Mouse (Mus musculus) liver, embryonic 14.5 days (tissue): ENCODE data around the gene Lbhd1. TPM values are rescaled to one million over a fixed set of nuclear protein-coding genes. Genes with fewer than 3 reads are reported as not detected.

Source experiments
- ATAC-seq: fragments of 200-750 bp; cut with Nextera tagmentation; 2 replicates; pipeline ENCODE4 v1.8.0; 2017; ENCODE audit warnings: moderate number of reproducible peaks, mild to moderate bottlenecking, moderate library complexity; ENCODE audit not compliant: insufficient read depth
- DNase-seq, 3 experiments: peaks; one replicate each; pipeline ENCODE4 v3.0.0-alpha.2; 2012 to 2013; ENCODE audit warnings: low read depth in 3 of 3, low spot score in 3 of 3
- H3K27ac ChIP-seq: fragments of 300-500 bp; sonication (generic); 2 replicates; pipeline ENCODE4 v1.5.1; 2014; ENCODE audit warnings: moderate library complexity, mild to moderate bottlenecking, control low read depth, inconsistent platforms
- H3K27me3 ChIP-seq: fragments of 300-500 bp; sonication (generic); 2 replicates; pipeline ENCODE4 v1.6.1; 2014; ENCODE audit warnings: mild to moderate bottlenecking, low read length, moderate library complexity; ENCODE audit not compliant: control insufficient read depth, insufficient read depth
- H3K36me3 ChIP-seq: fragments of 300-500 bp; sonication (generic); replicated peaks from 2 replicates; pipeline ENCODE4 v1.6.1; 2014; ENCODE audit warnings: low read depth; ENCODE audit not compliant: control insufficient read depth, insufficient read depth
- H3K4me1 ChIP-seq, 2 experiments: fragments of 200-500 bp in 1 of 2; fragments of 300-500 bp in 1 of 2; sonication (generic) in 1 of 2; replicated peaks; 2 replicates each; pipeline ENCODE4 v1.6.1; 2012 to 2014; ENCODE audit warnings: antibody characterized with exemption in 1 of 2, inconsistent platforms in 1 of 2, low read length in 1 of 2; ENCODE audit not compliant: control insufficient read depth in 2 of 2, insufficient read depth in 2 of 2
- H3K4me2 ChIP-seq: fragments of 300-500 bp; sonication (generic); 2 replicates; pipeline ENCODE4 v1.6.1; 2014; ENCODE audit warnings: low read depth, mild to moderate bottlenecking, control low read depth, moderate library complexity
- H3K4me3 ChIP-seq, 2 experiments: fragments of 200-500 bp in 1 of 2; fragments of 300-500 bp in 1 of 2; sonication (generic) in 1 of 2; 2 replicates each; pipeline ENCODE4 v1.5.1; 2012 to 2014; ENCODE audit warnings: low read depth in 2 of 2, low read length in 2 of 2, mild to moderate bottlenecking in 2 of 2, control low read depth in 1 of 2, inconsistent platforms in 1 of 2, moderate library complexity in 1 of 2; ENCODE audit not compliant: insufficient read depth in 1 of 2
- H3K9ac ChIP-seq: fragments of 300-500 bp; sonication (generic); replicated peaks from 2 replicates; pipeline ENCODE4 v1.6.1; 2014; ENCODE audit warnings: mild to moderate bottlenecking, control low read depth, moderate library complexity
- H3K9me3 ChIP-seq: fragments of 300-500 bp; sonication (generic); 2 replicates; pipeline ENCODE4 v1.6.1; 2016; ENCODE audit warnings: low read length, mixed read lengths; ENCODE audit not compliant: control insufficient read depth
- CTCF ChIP-seq: IDR thresholded peaks from 2 replicates; pipeline ENCODE4 v1.5.1; 2016; ENCODE audit warnings: antibody characterized with exemption, low read depth, control low read depth
- EP300 ChIP-seq: IDR thresholded peaks from 2 replicates; pipeline ENCODE4 v1.6.1; 2016; ENCODE audit warnings: antibody characterized with exemption, low read depth
- WGBS: fragments of 180-500 bp; shearing (Covaris S2); extraction: QIAGEN DNeasy Blood & Tissue Kit; methylation state at CpG from one replicate; pipeline ENCODE4 v1.1.7; 2014; ENCODE audit not compliant: insufficient replicate concordance; 5-methylcytosine and 5-hydroxymethylcytosine counted together
- microRNA-seq: library from miRNA; unstranded; fragments of <30 nt; microRNA quantifications from one replicate; pipeline ENCODE4, GENCODE M21; 2016
- polyA plus RNA-seq, 2 experiments: library from polyadenylated mRNA; depleted of rRNA in 1 of 2; stranded (reverse) in 1 of 2; unstranded in 1 of 2; fragments of >200 nt; fragmentation: Nextera tagmentation in 1 of 2; extraction: Ambion mirVana in 1 of 2; gene quantifications; 2 replicates each; pipeline versions ENCODE4 v1.2.1 to v1.2.3; 2012 to 2014

The Lbhd1 gene
- polyA plus RNA-seq, 2 experiments = 3.7 to 43.7 TPM

- Histone ChIP-seq H3K27me3 (no peaks in the 10 kb centered on the region), H3K4me1 (peaks cover 22 to 25% of the 10 kb centered on the region in 2 experiments), H3K4me2 (peak overlapping the region; percentile 78), H3K36me3 (peaks cover 22% of the 10 kb centered on the region), H3K9ac (peak overlapping the region; percentile 88), H3K9me3 (no peaks in the 10 kb centered on the region), H3K27ac (peak overlapping the region; percentile 93), H3K4me3 (peak overlapping the region; percentile 19 to 88; a peak in 3 of 4 replicates)
- TF ChIP-seq EP300 (no peak), CTCF (no peak)
- DNase-seq (no peak), ATAC-seq (peak; percentile 1; the same call in 1 of the 2 replicates)
- 44% methylated on average over 10 of the region's 10 CpGs for whole genome bisulfite sequencing
Observed at GRCm38 (mm10) chr19:8941136-8941514, 57.6 kb downstream of the Lbhd1 start.

- TF ChIP-seq EP300 (no peak), CTCF (peak; percentile 4; the same call in 1 of the 2 replicates)
- Histone ChIP-seq H3K4me1 (peaks cover 27 to 30% of the 10 kb centered on the region in 2 experiments), H3K27me3 (no peaks in the 10 kb centered on the region), H3K36me3 (peaks cover 27% of the 10 kb centered on the region), H3K4me3 (peak within 1 kb of the TSS; percentile 72 to 88), H3K27ac (peak within 1 kb of the TSS; percentile 93), H3K9me3 (no peaks in the 10 kb centered on the region), H3K9ac (peak within 1 kb of the TSS; percentile 88), H3K4me2 (peak within 1 kb of the TSS; percentile 78)
- peak; percentile 90 to 94 (median 91) for DNase-seq
- peak; percentile 90 for ATAC-seq
- under 1% methylated on average over 64 of the region's 64 CpGs for WGBS
Observed at GRCm38 (mm10) chr19:8941515-8942217, 58.1 kb downstream of the Lbhd1 start, which contains the start of gene Mta2. Gene Mta2 (plus strand): TSS chr19:8941875.

Small RNA genes lying within 50 kb of the gene (microRNA-seq; reads per million reads assigned to microRNA genes)
- not detected for gene Mir5136

Other genes starting within 250 kb of the Lbhd1 start
Only the 30 nearest of the 32 such genes appear.
- gene Slc3a2, start 160.4 kb upstream of the Lbhd1 start, polyA plus RNA-seq (2012; rRNA removed) = 78.4 and 82.2 TPM in 2 replicates
- 88.5 and 89.1 TPM in 2 replicates for gene Slc3a2, start 160.4 kb upstream of the Lbhd1 start, polyA plus RNA-seq (2014; fragmentation: Nextera tagmentation; extraction: Ambion mirVana)
- 27.7 and 34.1 TPM in 2 replicates for gene Wdr74, start 147.9 kb upstream of the Lbhd1 start, polyA plus RNA-seq (2012; rRNA removed)
- 51.6 and 57.6 TPM in 2 replicates for gene Wdr74, start 147.9 kb upstream of the Lbhd1 start, polyA plus RNA-seq (2014; fragmentation: Nextera tagmentation; extraction: Ambion mirVana)
- 0.65 and 0.78 TPM in 2 replicates for gene 1700092M07Rik, start 143.0 kb upstream of the Lbhd1 start, polyA plus RNA-seq (2012; rRNA removed)
- 0.34 and 0.63 TPM in 2 replicates for gene 1700092M07Rik, start 143.0 kb upstream of the Lbhd1 start, polyA plus RNA-seq (2014; fragmentation: Nextera tagmentation; extraction: Ambion mirVana)
- 29.9 and 32.0 TPM in 2 replicates for gene Stx5a, start 142.3 kb upstream of the Lbhd1 start, polyA plus RNA-seq (2012; rRNA removed)
- 36.7 and 36.9 TPM in 2 replicates for gene Stx5a, start 142.3 kb upstream of the Lbhd1 start, polyA plus RNA-seq (2014; fragmentation: Nextera tagmentation; extraction: Ambion mirVana)
- gene Nxf1, start 126.7 kb upstream of the Lbhd1 start, polyA plus RNA-seq (2012; rRNA removed) = 66.2 and 90.9 TPM in 2 replicates
- gene Nxf1, start 126.7 kb upstream of the Lbhd1 start, polyA plus RNA-seq (2014; fragmentation: Nextera tagmentation; extraction: Ambion mirVana) = 77.4 and 84.9 TPM in 2 replicates
- gene Tmem223, start 112.7 kb upstream of the Lbhd1 start, polyA plus RNA-seq (2012; rRNA removed) = 38.9 and 53.7 TPM in 2 replicates
- gene Tmem223, start 112.7 kb upstream of the Lbhd1 start, polyA plus RNA-seq (2014; fragmentation: Nextera tagmentation; extraction: Ambion mirVana) = 61.8 and 69.6 TPM in 2 replicates
- gene Tmem179b, start 109.3 kb upstream of the Lbhd1 start, polyA plus RNA-seq (2012; rRNA removed) = 63.0 and 70.8 TPM in 2 replicates
- 108 and 117 TPM in 2 replicates for gene Tmem179b, start 109.3 kb upstream of the Lbhd1 start, polyA plus RNA-seq (2014; fragmentation: Nextera tagmentation; extraction: Ambion mirVana)
- 8.3 and 10.0 TPM in 2 replicates for gene Taf6l, start 97.3 kb upstream of the Lbhd1 start, polyA plus RNA-seq (2012; rRNA removed)
- 7.9 and 8.1 TPM in 2 replicates for gene Taf6l, start 97.3 kb upstream of the Lbhd1 start, polyA plus RNA-seq (2014; fragmentation: Nextera tagmentation; extraction: Ambion mirVana)
- 46.6 and 55.1 TPM in 2 replicates for gene Polr2g, start 85.2 kb upstream of the Lbhd1 start, polyA plus RNA-seq (2012; rRNA removed)
- 72.8 and 79.7 TPM in 2 replicates for gene Polr2g, start 85.2 kb upstream of the Lbhd1 start, polyA plus RNA-seq (2014; fragmentation: Nextera tagmentation; extraction: Ambion mirVana)
- 0.90 and 0.98 TPM in 2 replicates for gene Zbtb3, start 81.2 kb upstream of the Lbhd1 start, polyA plus RNA-seq (2012; rRNA removed)
- 1.2 and 1.5 TPM in 2 replicates for gene Zbtb3, start 81.2 kb upstream of the Lbhd1 start, polyA plus RNA-seq (2014; fragmentation: Nextera tagmentation; extraction: Ambion mirVana)
- 11.4 and 16.9 TPM in 2 replicates for gene Ttc9c, start 64.4 kb upstream of the Lbhd1 start, polyA plus RNA-seq (2012; rRNA removed)
- 17.1 and 18.0 TPM in 2 replicates for gene Ttc9c, start 64.4 kb upstream of the Lbhd1 start, polyA plus RNA-seq (2014; fragmentation: Nextera tagmentation; extraction: Ambion mirVana)
- gene Hnrnpul2, start 63.7 kb upstream of the Lbhd1 start, polyA plus RNA-seq (2012; rRNA removed) = 20.5 and 39.5 TPM in 2 replicates
- gene Hnrnpul2, start 63.7 kb upstream of the Lbhd1 start, polyA plus RNA-seq (2014; fragmentation: Nextera tagmentation; extraction: Ambion mirVana) = 2.8 TPM in 2 replicates
- 1.3 TPM in 1 of 2 replicates, not detected in the other for gene AC129217.1, start 54.0 kb upstream of the Lbhd1 start, polyA plus RNA-seq (2012; rRNA removed)
- not detected in 2 replicates for gene AC129217.1, start 54.0 kb upstream of the Lbhd1 start, polyA plus RNA-seq (2014; fragmentation: Nextera tagmentation; extraction: Ambion mirVana)
- 19.7 and 26.5 TPM in 2 replicates for gene Bscl2, start 46.3 kb upstream of the Lbhd1 start, polyA plus RNA-seq (2012; rRNA removed)
- gene Bscl2, start 46.3 kb upstream of the Lbhd1 start, polyA plus RNA-seq (2014; fragmentation: Nextera tagmentation; extraction: Ambion mirVana) = 23.6 and 25.2 TPM in 2 replicates
- gene Gng3, start 44.5 kb upstream of the Lbhd1 start, polyA plus RNA-seq (2012; rRNA removed) = 0.04 and 0.22 TPM in 2 replicates
- gene Gng3, start 44.5 kb upstream of the Lbhd1 start, polyA plus RNA-seq (2014; fragmentation: Nextera tagmentation; extraction: Ambion mirVana) = 0.14 TPM in 2 replicates
- 0.10 and 0.12 TPM in 2 replicates for gene Lrrn4cl, start 33.0 kb upstream of the Lbhd1 start, polyA plus RNA-seq (2012; rRNA removed)
- not detected in 2 replicates for gene Lrrn4cl, start 33.0 kb upstream of the Lbhd1 start, polyA plus RNA-seq (2014; fragmentation: Nextera tagmentation; extraction: Ambion mirVana)
- 32.0 and 61.2 TPM in 2 replicates for gene Ubxn1, start 12.2 kb upstream of the Lbhd1 start, polyA plus RNA-seq (2012; rRNA removed)
- gene Ubxn1, start 12.2 kb upstream of the Lbhd1 start, polyA plus RNA-seq (2014; fragmentation: Nextera tagmentation; extraction: Ambion mirVana) = 87.3 and 92.4 TPM in 2 replicates
- gene Uqcc3, start 2.8 kb upstream of the Lbhd1 start, polyA plus RNA-seq (2012; rRNA removed) = 18.5 and 22.2 TPM in 2 replicates
- 28.3 and 35.3 TPM in 2 replicates for gene Uqcc3, start 2.8 kb upstream of the Lbhd1 start, polyA plus RNA-seq (2014; fragmentation: Nextera tagmentation; extraction: Ambion mirVana)
- gene Gm49403, start 198 bp downstream of the Lbhd1 start, polyA plus RNA-seq (2012; rRNA removed) = not detected in 2 replicates
- not detected in 2 replicates for gene Gm49403, start 198 bp downstream of the Lbhd1 start, polyA plus RNA-seq (2014; fragmentation: Nextera tagmentation; extraction: Ambion mirVana)
- 36.7 and 52.7 TPM in 2 replicates for gene 1810009A15Rik, start 5.1 kb downstream of the Lbhd1 start, polyA plus RNA-seq (2012; rRNA removed)
- gene 1810009A15Rik, start 5.1 kb downstream of the Lbhd1 start, polyA plus RNA-seq (2014; fragmentation: Nextera tagmentation; extraction: Ambion mirVana) = 65.0 and 70.8 TPM in 2 replicates
- gene Gm49416, start 5.2 kb downstream of the Lbhd1 start, polyA plus RNA-seq (2012; rRNA removed) = 0.13 TPM in 1 of 2 replicates, not detected in the other
- gene Gm49416, start 5.2 kb downstream of the Lbhd1 start, polyA plus RNA-seq (2014; fragmentation: Nextera tagmentation; extraction: Ambion mirVana) = not detected in 2 replicates
- gene Ints5, start 9.3 kb downstream of the Lbhd1 start, polyA plus RNA-seq (2012; rRNA removed) = 12.2 and 14.4 TPM in 2 replicates
- 14.7 and 16.3 TPM in 2 replicates for gene Ints5, start 9.3 kb downstream of the Lbhd1 start, polyA plus RNA-seq (2014; fragmentation: Nextera tagmentation; extraction: Ambion mirVana)
- 48.7 and 52.2 TPM in 2 replicates for gene Ganab, start 14.3 kb downstream of the Lbhd1 start, polyA plus RNA-seq (2012; rRNA removed)
- 33.7 and 37.0 TPM in 2 replicates for gene Ganab, start 14.3 kb downstream of the Lbhd1 start, polyA plus RNA-seq (2014; fragmentation: Nextera tagmentation; extraction: Ambion mirVana)
- 23.1 and 26.6 TPM in 2 replicates for gene B3gat3, start 36.6 kb downstream of the Lbhd1 start, polyA plus RNA-seq (2012; rRNA removed)
- 15.4 and 15.8 TPM in 2 replicates for gene B3gat3, start 36.6 kb downstream of the Lbhd1 start, polyA plus RNA-seq (2014; fragmentation: Nextera tagmentation; extraction: Ambion mirVana)
- 2.6 and 2.8 TPM in 2 replicates for gene Rom1, start 45.6 kb downstream of the Lbhd1 start, polyA plus RNA-seq (2012; rRNA removed)
- 1.4 and 1.8 TPM in 2 replicates for gene Rom1, start 45.6 kb downstream of the Lbhd1 start, polyA plus RNA-seq (2014; fragmentation: Nextera tagmentation; extraction: Ambion mirVana)
- 10.9 and 11.0 TPM in 2 replicates for gene Eml3, start 45.8 kb downstream of the Lbhd1 start, polyA plus RNA-seq (2012; rRNA removed)
- gene Eml3, start 45.8 kb downstream of the Lbhd1 start, polyA plus RNA-seq (2014; fragmentation: Nextera tagmentation; extraction: Ambion mirVana) = 5.6 and 7.8 TPM in 2 replicates
- 18.9 and 23.0 TPM in 2 replicates for gene Mta2, start 58.1 kb downstream of the Lbhd1 start, polyA plus RNA-seq (2012; rRNA removed)
- 18.5 and 22.8 TPM in 2 replicates for gene Mta2, start 58.1 kb downstream of the Lbhd1 start, polyA plus RNA-seq (2014; fragmentation: Nextera tagmentation; extraction: Ambion mirVana)
- gene Tut1, start 70.1 kb downstream of the Lbhd1 start, polyA plus RNA-seq (2012; rRNA removed) = 9.3 and 9.5 TPM in 2 replicates
- 10.0 and 11.5 TPM in 2 replicates for gene Tut1, start 70.1 kb downstream of the Lbhd1 start, polyA plus RNA-seq (2014; fragmentation: Nextera tagmentation; extraction: Ambion mirVana)
- gene Eef1g, start 83.3 kb downstream of the Lbhd1 start, polyA plus RNA-seq (2012; rRNA removed) = 120 and 178 TPM in 2 replicates
- gene Eef1g, start 83.3 kb downstream of the Lbhd1 start, polyA plus RNA-seq (2014; fragmentation: Nextera tagmentation; extraction: Ambion mirVana) = 183 and 201 TPM in 2 replicates
- gene Ahnak, start 105.6 kb downstream of the Lbhd1 start, polyA plus RNA-seq (2012; rRNA removed) = 0.35 and 0.83 TPM in 2 replicates
- gene Ahnak, start 105.6 kb downstream of the Lbhd1 start, polyA plus RNA-seq (2014; fragmentation: Nextera tagmentation; extraction: Ambion mirVana) = 1.5 and 1.7 TPM in 2 replicates